Mouse (Mus musculus) adipose tissue, adult 10 weeks (tissue): ENCODE results near the gene Heph. TPM values are rescaled to one million over a fixed set of nuclear protein-coding genes. Genes with fewer than 3 reads are reported as not detected.

Source experiments
- polyA plus RNA-seq: library from polyadenylated mRNA; stranded (reverse); fragments of 350-450 nt; fragmentation: Illumina TruSeq; extraction: RNeasy Lipid Tissue Mini Kit (QIAGEN cat#74804); gene quantifications from one replicate; pipeline ENCODE4 v1.2.3, GENCODE M21; 2014; ENCODE audit warnings: low read depth, low replicate concordance

The Heph gene
- 23.3 TPM for polyA plus RNA-seq

DNA sequence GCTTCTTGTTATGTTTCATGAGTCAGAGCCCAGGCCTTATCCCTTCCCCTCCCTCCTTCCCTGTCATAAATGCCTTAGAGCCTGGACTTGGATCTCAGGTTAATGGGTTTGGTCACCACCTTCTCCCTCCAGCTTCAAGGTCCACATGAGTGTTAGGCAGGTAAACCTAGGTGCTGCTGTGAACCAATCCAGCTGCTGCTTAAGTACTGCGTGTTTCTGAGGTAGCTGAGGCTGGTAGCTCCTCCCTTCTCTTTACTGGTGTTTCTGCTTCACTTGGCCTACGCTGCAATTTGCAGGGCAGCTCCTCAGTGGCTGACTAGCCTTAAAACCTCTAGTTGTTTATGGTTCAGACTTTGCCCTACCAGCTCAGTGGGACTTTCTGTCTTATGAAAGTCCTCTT is at the start of gene Heph:
Heph (plus strand) TSS at position 211 of the 400 bp plus-strand sequence.

DNA sequence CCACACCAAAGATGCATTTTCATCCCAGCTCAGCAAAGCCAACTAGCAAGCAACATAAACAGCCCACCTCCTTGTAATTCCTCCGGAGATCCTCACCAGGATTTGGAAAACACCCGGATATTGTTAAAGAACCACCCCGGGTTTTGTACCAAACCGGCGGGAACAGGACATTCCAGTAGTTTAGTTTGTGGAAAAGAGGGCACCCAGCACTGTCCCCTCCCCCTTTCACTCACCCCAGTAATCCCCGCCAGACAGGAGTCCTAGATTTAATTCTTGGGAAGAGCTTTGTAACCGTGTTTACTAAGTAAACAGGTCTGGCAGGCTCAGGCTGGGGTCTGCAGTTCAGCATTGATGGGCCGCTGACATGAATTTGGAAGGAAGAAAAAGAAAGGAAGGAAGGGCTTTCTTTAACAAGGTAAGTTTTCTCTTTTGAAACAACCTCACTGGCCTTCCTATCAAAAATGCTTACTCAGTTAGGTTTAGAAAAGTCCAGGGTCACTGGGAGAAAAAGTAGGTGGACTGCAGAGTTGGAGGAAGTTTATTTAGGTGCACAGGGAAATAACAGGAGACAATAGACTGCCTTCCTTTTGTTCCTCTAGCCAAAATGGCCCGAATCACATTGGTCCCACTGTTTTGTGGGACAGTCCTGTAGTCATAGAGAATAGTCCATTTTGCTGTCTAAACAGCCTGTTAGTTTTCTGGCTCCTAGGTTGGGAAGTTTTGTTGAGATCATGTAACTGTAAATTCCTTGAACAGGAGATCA is 1.2 kb downstream of the Heph start, which contains the start of gene Hsf3:
Hsf3 (minus strand) TSS at position 94 of the 763 bp plus-strand sequence.

Other genes with a start within 250 kb of the Heph start
- 1.1 TPM for gene Vsig4, start 161.9 kb upstream of the Heph start, polyA plus RNA-seq
- 1.3 TPM for gene Hsf3, start 935 bp downstream of the Heph start, polyA plus RNA-seq